Mouse (Mus musculus) brain, embryonic 14.5 days (tissue): ENCODE measurements at regions not wholly inside any gene's neighbourhood (a gene's known extent, or its start where the extent isn't known, plus 50 kb on each side); places are given as distances from the start of the nearest gene placed in this dataset.

Experiments used
- CTCF ChIP-seq: fragments of 200-500 bp; IDR thresholded peaks from 2 replicates; pipeline ENCODE4 v1.5.1; 2012; ENCODE audit warnings: inconsistent platforms, mild to moderate bottlenecking, moderate library complexity, borderline replicate concordance; ENCODE audit not compliant: insufficient read depth, insufficient read length; ENCODE audit errors: extremely low read depth
- POLR2A ChIP-seq: fragments of 200-500 bp; IDR thresholded peaks from 2 replicates; pipeline ENCODE4 v1.6.1; 2012; ENCODE audit warnings: mild to moderate bottlenecking, inconsistent platforms, borderline replicate concordance; ENCODE audit not compliant: poor library complexity, insufficient read depth, insufficient read length, severe bottlenecking; ENCODE audit errors: extremely low read depth

DNA sequence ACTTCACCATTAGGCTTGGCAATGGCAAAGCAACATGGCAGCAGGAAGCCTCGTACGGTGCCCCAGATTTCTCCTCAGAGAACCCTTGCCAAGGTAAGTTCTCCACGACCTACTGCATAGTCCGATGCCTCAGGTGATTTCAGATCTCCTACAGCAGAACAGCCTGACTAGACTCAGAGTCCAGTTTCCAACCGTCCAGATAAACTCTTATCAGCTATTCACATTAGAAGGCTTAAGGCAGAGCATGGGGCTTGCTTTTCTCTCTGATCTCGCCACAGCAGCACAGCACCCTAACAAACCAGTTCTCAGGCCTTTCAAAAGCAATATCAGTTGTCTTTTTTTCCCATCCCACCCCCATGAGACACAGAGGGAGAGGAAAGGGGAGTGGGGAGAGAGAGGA, 174.9 kb upstream of the Nfe2l3 start:
- TF ChIP-seq CTCF (no peak), POLR2A (no peak)
